Mouse (Mus musculus) spleen, adult 2 months (tissue): ENCODE measurements around the gene Mfap2.

Source experiments
- CTCF ChIP-seq: fragments of 200-500 bp; IDR thresholded peaks from 2 replicates; pipeline ENCODE4 v1.5.1; 2011; ENCODE audit warnings: mild to moderate bottlenecking, inconsistent platforms; ENCODE audit not compliant: insufficient read depth, insufficient read length, insufficient replicate concordance; ENCODE audit errors: extremely low read depth
- POLR2A ChIP-seq: fragments of 200-500 bp; IDR thresholded peaks from 2 replicates; pipeline ENCODE4 v1.6.1; 2011; ENCODE audit warnings: low read depth, low read length, inconsistent platforms

DNA sequence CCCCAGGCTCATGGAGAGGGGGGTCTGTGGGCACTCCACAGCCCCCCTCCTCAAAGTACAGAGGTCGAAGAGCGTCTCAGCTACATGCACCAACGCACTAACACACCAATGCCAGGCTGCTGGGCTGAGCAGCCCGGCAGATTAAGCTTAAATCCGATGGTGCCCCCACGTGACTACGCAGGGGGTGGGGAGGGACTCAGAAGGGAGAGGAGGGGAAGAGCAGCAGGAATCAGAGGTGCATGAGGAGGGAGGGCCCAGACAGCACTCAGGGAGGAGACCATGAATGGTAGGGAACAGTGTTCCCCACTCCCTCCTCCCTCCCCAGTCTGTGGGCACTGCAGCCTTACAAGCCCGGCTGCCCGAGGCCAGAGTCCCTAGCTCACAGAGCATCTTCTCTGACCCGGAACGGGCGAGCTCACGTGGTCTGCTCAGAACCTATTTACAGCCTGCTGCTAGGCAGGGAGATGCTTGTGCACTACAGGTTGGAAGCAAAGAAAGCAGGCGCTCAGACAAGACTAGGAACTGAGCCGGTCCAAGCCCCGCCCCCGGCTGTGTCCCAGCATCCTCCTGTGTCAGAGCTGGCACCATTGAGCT is 43.4 kb downstream of the Mfap2 start:
- TF ChIP-seq POLR2A (no peak), CTCF (no peak)
